Mouse (Mus musculus) cortical plate, adult 2 months (tissue): ENCODE data around the gene Exoc4.

Experiments
- CTCF ChIP-seq: fragments of 200-500 bp; IDR thresholded peaks from 2 replicates; pipeline ENCODE4 v1.5.1; 2011; ENCODE audit warnings: mild to moderate bottlenecking, control low read depth, low read length; ENCODE audit not compliant: insufficient read depth; ENCODE audit errors: extremely low read depth
- POLR2A ChIP-seq: fragments of 200-500 bp; IDR thresholded peaks from 2 replicates; pipeline ENCODE4 v1.6.1; 2011; ENCODE audit warnings: mild to moderate bottlenecking, low read length, control low read depth; ENCODE audit not compliant: insufficient read depth; ENCODE audit errors: extremely low read depth

DNA sequence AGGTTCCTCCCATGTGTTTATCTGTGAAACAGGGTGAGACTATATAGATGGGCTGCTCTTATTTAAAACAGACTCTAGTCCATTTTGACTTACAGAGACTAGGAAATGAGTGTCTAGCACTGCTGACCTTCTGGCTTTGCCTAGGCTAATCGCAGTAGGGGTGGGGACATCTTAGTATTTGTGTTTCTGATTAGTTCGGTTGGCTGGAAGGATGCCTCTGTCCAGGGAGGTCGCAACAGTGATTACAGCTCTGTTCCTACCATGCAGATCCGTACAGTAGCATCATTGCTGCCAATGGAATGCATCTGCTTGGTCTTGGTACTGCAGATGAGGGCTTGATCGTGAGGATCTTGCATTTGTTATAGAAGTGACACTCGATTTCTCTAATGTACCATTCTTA is 18.7 kb downstream of the Exoc4 start:
- TF ChIP-seq CTCF (no peak), POLR2A (no peak)
